Mouse (Mus musculus) lung, embryonic 14.5 days (tissue): ENCODE measurements around the gene Scd2. TPM values are rescaled to one million over a fixed set of nuclear protein-coding genes. Genes with fewer than 3 reads are reported as not detected.
A peak's percentile ranks its signal among the peaks of the same experiment; 100 is the strongest.

Experiments
- ATAC-seq: fragments of 200-750 bp; cut with Nextera tagmentation; 2 replicates; pipeline ENCODE4 v1.8.0; 2017; ENCODE audit warnings: mild to moderate bottlenecking, moderate TSS enrichment, moderate library complexity; ENCODE audit not compliant: insufficient read depth
- DNase-seq: peaks from one replicate; pipeline ENCODE4 v3.0.0-alpha.2; 2015
- H3K27ac ChIP-seq: fragments of 300-500 bp; sonication (generic); 2 replicates; pipeline ENCODE4 v1.5.1; 2014; ENCODE audit warnings: low read depth, mild to moderate bottlenecking, moderate library complexity
- H3K27me3 ChIP-seq: fragments of 300-500 bp; sonication (generic); 2 replicates; pipeline ENCODE4 v1.6.1; 2014; ENCODE audit warnings: low read length, control low read depth; ENCODE audit not compliant: insufficient read depth
- H3K36me3 ChIP-seq: fragments of 300-500 bp; sonication (generic); 2 replicates; pipeline ENCODE4 v1.6.1; 2014; ENCODE audit warnings: control low read depth; ENCODE audit not compliant: insufficient read depth
- H3K4me1 ChIP-seq: fragments of 300-500 bp; sonication (generic); 2 replicates; pipeline ENCODE4 v1.6.1; 2014; ENCODE audit warnings: antibody characterized with exemption, control low read depth; ENCODE audit not compliant: insufficient read depth
- H3K4me2 ChIP-seq: fragments of 300-500 bp; sonication (generic); 2 replicates; pipeline ENCODE4 v1.6.1; 2014; ENCODE audit warnings: mild to moderate bottlenecking
- H3K4me3 ChIP-seq: fragments of 300-500 bp; sonication (generic); 2 replicates; pipeline ENCODE4 v1.5.1; 2014; ENCODE audit warnings: low read depth, low read length
- H3K9ac ChIP-seq: fragments of 300-500 bp; sonication (generic); 2 replicates; pipeline ENCODE4 v1.6.1; 2014
- H3K9me3 ChIP-seq: fragments of 300-500 bp; sonication (generic); 2 replicates; pipeline ENCODE4 v1.6.1; 2016; ENCODE audit warnings: low read depth, low read length, control low read depth
- CTCF ChIP-seq: IDR thresholded peaks from 2 replicates; pipeline ENCODE4 v1.5.1; 2016; ENCODE audit warnings: antibody characterized with exemption, low read depth
- WGBS: fragments of 180-500 bp; shearing (Covaris S2); extraction: QIAGEN DNeasy Blood & Tissue Kit; methylation state at CpG from one replicate; pipeline ENCODE4 v1.1.7; 2014; 5-methylcytosine and 5-hydroxymethylcytosine counted together
- polyA plus RNA-seq: library from polyadenylated mRNA; unstranded; fragments of >200 nt; fragmentation: Nextera tagmentation; extraction: Ambion mirVana; gene quantifications from 2 replicates; pipeline ENCODE4 v1.2.1, GENCODE M21; 2014

Scd2 gene
- polyA plus RNA-seq, 1 experiment from 2014 or later = 248 TPM

- Histone ChIP-seq H3K4me3 (no peak overlapping the region), H3K36me3 (peaks cover 96% of the 10 kb centered on the region), H3K27ac (no peak overlapping the region), H3K9ac (no peak overlapping the region), H3K4me2 (no peak overlapping the region), H3K9me3 (no peaks in the 10 kb centered on the region), H3K4me1 (peaks cover 16% of the 10 kb centered on the region), H3K27me3 (no peaks in the 10 kb centered on the region)
- WGBS = 61% methylated on average over 8 of the region's 8 CpGs
- DNase-seq = peak; percentile 41
- no peak for ATAC-seq
- no peak for TF ChIP-seq CTCF
Observed at GRCm38 (mm10) chr19:44303502-44303901, 10.0 kb downstream of the Scd2 start.

- peaks cover 11% of the 10 kb centered on the region for H3K4me1 ChIP-seq
- peaks cover 92% of the 10 kb centered on the region for H3K36me3 ChIP-seq
- H3K9ac ChIP-seq = no peak overlapping the region
- TF ChIP-seq CTCF = no peak
- ATAC-seq (no peak), DNase-seq (peak; percentile 3)
- H3K27ac ChIP-seq = no peak overlapping the region
- H3K27me3 ChIP-seq = no peaks in the 10 kb centered on the region
- H3K4me2 ChIP-seq = no peak overlapping the region
- H3K4me3 ChIP-seq = no peak overlapping the region
- WGBS = 80% methylated on average over 10 of the region's 10 CpGs
- no peaks in the 10 kb centered on the region for H3K9me3 ChIP-seq
Observed at GRCm38 (mm10) chr19:44304419-44304818, 10.9 kb downstream of the Scd2 start.

DNA sequence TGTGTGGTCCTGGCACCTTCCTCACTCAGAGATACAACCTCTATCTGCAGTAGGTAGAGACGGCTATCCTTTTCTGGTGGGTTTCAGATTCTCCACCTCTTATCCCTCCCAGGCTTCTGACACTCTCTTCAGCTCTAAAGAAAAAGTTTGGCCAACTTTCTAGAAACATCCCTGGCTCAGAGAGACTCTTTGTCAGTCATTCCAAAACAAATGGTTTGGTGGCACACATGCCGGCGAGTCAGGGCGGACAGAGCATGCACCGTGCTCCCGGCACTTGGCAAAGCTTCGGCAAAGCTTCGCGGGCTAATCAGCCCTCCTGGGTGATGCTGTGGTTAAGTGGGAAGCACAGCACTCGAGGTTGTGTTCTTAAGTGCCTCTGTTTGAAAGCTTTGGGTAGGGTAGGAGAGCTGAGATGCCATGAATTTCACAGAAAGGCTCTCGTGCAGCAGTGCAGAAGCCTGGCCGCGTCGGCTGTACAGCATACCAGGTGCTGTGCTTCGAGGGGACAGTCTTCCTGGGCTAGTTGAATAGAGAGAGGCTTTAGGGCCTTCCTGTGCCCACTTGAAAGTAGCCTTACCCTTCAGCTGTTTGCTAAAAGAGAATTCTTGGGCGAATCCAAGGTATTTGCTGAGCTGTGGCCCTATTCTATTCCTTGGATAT, 11.5 kb downstream of the Scd2 start:
- peaks cover 86% of the 10 kb centered on the region for H3K36me3 ChIP-seq
- no peak overlapping the region for H3K9ac ChIP-seq

DNA sequence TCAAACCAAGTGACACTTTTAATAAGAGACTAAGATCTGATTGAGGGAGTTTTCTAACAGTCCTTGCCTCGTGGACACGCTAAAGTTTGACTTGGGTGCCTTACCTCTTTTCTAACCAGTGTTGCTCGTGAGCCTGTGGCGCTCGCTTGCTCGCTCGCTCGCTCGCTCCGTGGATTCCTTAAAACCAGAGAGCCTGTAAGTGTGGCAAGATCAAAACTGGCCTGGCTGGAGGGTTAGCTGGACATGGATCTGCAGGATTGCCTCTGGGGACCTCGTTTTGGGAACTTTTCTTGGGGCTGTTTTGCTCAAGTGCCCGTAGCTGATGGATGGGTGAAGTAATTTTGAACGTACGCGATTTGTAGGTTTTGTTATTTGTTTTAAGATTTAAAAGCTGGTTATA, 12.2 kb downstream of the Scd2 start:
- 84% methylated on average over 15 of the region's 15 CpGs for WGBS
- no peak overlapping the region for H3K27ac ChIP-seq
- peaks cover 3% of the 10 kb centered on the region; the same call in 1 of the 2 replicates for H3K4me1 ChIP-seq
- no peak overlapping the region for H3K4me3 ChIP-seq
- ATAC-seq (no peak), DNase-seq (peak; percentile 9)
- peaks cover 79% of the 10 kb centered on the region for H3K36me3 ChIP-seq
- no peaks in the 10 kb centered on the region for H3K9me3 ChIP-seq
- H3K27me3 ChIP-seq = no peaks in the 10 kb centered on the region
- H3K4me2 ChIP-seq = no peak overlapping the region
- no peak for TF ChIP-seq CTCF
- no peak overlapping the region for H3K9ac ChIP-seq

More for the DNA sequence above, 11.5 kb downstream of the Scd2 start:
- Histone ChIP-seq H3K9me3 (no peaks in the 10 kb centered on the region), H3K4me1 (peaks cover 10% of the 10 kb centered on the region), H3K4me2 (no peak overlapping the region), H3K4me3 (no peak overlapping the region), H3K27ac (no peak overlapping the region), H3K27me3 (no peaks in the 10 kb centered on the region)
- DNase-seq (peak; percentile 2), ATAC-seq (no peak)
- WGBS = 77% methylated on average over 16 of the region's 16 CpGs
- no peak for TF ChIP-seq CTCF

- ATAC-seq (no peak), DNase-seq (no peak)
- Histone ChIP-seq H3K9ac (no peak overlapping the region), H3K4me3 (no peak overlapping the region), H3K27ac (no peak overlapping the region), H3K9me3 (no peaks in the 10 kb centered on the region), H3K36me3 (peaks cover 74% of the 10 kb centered on the region), H3K27me3 (no peaks in the 10 kb centered on the region), H3K4me2 (no peak overlapping the region), H3K4me1 (peaks cover 3% of the 10 kb centered on the region; the same call in 1 of the 2 replicates)
- no peak for TF ChIP-seq CTCF
- WGBS = 71% methylated on average over 7 of the region's 7 CpGs
Observed at GRCm38 (mm10) chr19:44306171-44306570, 12.7 kb downstream of the Scd2 start.

DNA sequence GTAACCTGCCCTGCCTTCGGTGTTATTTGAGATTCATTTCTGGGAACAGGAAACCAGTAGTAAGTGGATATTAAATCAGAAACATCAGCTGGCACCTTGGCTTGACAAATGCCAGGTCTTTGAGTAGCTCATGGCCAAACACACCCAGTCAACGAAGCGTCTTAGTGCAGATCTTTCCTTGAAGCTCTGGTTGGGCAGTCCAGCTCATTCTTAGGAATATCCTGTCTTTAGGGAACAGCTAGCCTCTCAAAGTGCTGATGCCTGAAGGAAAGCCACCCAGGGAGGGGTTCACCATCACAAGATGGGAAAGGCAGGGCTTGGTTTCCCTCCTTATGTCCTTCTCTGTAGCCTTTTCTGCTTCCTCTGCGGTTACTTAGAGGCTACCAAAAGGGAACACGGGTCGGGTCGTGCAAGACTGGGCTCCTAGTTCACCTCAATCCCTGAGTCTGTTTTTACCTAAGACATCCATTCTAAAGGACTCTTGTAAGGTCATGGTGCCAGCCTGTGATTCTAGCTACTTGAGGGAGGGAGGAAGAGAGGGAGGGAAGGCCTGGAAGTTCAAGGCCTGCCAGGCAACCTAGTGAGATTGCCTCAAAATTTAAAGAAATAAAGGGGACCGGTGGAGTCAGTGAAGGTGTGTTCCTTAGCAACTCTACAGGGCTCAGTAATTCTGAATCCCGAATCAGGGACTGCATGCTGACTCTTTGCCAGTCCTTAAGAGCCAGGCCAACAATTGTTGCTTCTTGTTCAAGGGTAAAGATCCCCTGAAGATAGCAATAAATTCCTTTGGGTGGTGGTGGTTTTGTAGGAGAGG, 13.8 kb downstream of the Scd2 start:
- Histone ChIP-seq H3K27me3 (no peaks in the 10 kb centered on the region), H3K9me3 (no peaks in the 10 kb centered on the region), H3K4me2 (no peak overlapping the region), H3K4me1 (0 out of 2 replicates have a peak, but pooled peaks cover 3% of the 10 kb centered on the region), H3K27ac (no peak overlapping the region), H3K4me3 (no peak overlapping the region), H3K36me3 (peaks cover 66% of the 10 kb centered on the region), H3K9ac (no peak overlapping the region)
- no peak for TF ChIP-seq CTCF
- DNase-seq = no peak
- 70% methylated on average over 9 of the region's 9 CpGs for WGBS
- no peak for ATAC-seq

DNA sequence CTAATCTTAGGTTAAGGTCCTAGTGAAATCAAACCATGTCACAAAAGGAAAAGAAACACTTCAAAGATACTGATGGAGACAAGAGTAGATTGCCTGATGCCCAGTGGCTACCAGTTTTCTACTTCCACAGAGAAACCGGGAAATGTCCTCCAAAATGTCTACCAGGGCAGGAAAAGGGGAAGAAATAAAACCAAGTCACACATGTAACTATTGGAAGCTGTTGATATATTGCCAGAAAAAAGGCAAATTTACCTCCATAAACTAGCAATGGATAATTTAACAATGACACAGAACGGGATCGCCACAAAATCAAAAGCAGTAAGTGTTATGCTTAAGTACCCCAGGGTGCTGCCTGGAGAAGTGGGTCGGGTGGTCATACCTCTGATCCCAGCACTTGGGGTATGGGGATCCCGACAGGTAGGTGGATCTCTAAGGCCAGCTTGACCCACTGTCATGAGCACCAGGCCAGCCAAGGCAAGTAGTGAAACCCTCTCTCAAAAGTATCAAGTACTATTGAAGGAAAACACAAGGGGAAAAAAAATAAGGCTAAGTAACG, 14.5 kb downstream of the Scd2 start:
- no peaks in the 10 kb centered on the region for H3K27me3 ChIP-seq
- WGBS = 67% methylated on average over 6 of the region's 6 CpGs
- no peaks in the 10 kb centered on the region for H3K9me3 ChIP-seq
- TF ChIP-seq CTCF = no peak
- H3K36me3 ChIP-seq = peaks cover 59% of the 10 kb centered on the region
- H3K4me1 ChIP-seq = 0 out of 2 replicates have a peak, but pooled peaks cover 3% of the 10 kb centered on the region
- no peak overlapping the region for H3K4me3 ChIP-seq
- DNase-seq (no peak), ATAC-seq (no peak)
- H3K9ac ChIP-seq = no peak overlapping the region
- no peak overlapping the region for H3K4me2 ChIP-seq
- H3K27ac ChIP-seq = no peak overlapping the region
